Mouse (Mus musculus): ENCODE measurements around the gene Nr4a2. TPM values are rescaled to one million over a fixed set of nuclear protein-coding genes. Genes with fewer than 3 reads are reported as not detected.

Gene Nr4a2
- total RNA-seq, 2 experiments from 2014 or later: 55.5 to 75.3 TPM

- DNase-seq (ENCODE audit: low spot score in 2 of 2): no peak
Measured at GRCm38 (mm10) chr2:57112949-57113348, 10.9 kb downstream of the Nr4a2 start.

- DNase-seq (ENCODE audit: low spot score in 2 of 2): no peak
Measured at GRCm38 (mm10) chr2:57111791-57112538, 11.8 kb downstream of the Nr4a2 start.

- DNase-seq (ENCODE audit: low spot score in 2 of 2): no peak
Measured at GRCm38 (mm10) chr2:57111011-57111790, 12.6 kb downstream of the Nr4a2 start.

- no peak for DNase-seq (ENCODE audit: low spot score in 2 of 2)
Measured at GRCm38 (mm10) chr2:57110401-57110800, 13.4 kb downstream of the Nr4a2 start.

- DNase-seq (ENCODE audit: low spot score in 2 of 2): no peak
Measured at GRCm38 (mm10) chr2:57109926-57110325, 13.9 kb downstream of the Nr4a2 start.

GRCm38 (mm10) chr2:57109301-57109700 lies 14.5 kb downstream of the Nr4a2 start:
- DNase-seq (ENCODE audit: low spot score in 2 of 2): no peak

GRCm38 (mm10) chr2:57108349-57108930 lies 15.4 kb downstream of the Nr4a2 start:
- no peak for DNase-seq (ENCODE audit: low spot score in 2 of 2)

GRCm38 (mm10) chr2:57105401-57105800 lies 18.4 kb downstream of the Nr4a2 start:
- DNase-seq (ENCODE audit: low spot score in 2 of 2): no peak

- no peak for DNase-seq (ENCODE audit: low spot score in 2 of 2)
Measured at GRCm38 (mm10) chr2:57104731-57105130, 19.1 kb downstream of the Nr4a2 start.

GRCm38 (mm10) chr2:57103845-57104660 lies 19.8 kb downstream of the Nr4a2 start:
- no peak for DNase-seq (ENCODE audit: low spot score in 2 of 2)

- DNase-seq (ENCODE audit: low spot score in 2 of 2): no peak
Measured at GRCm38 (mm10) chr2:57102856-57103844, 20.7 kb downstream of the Nr4a2 start.

- DNase-seq (ENCODE audit: low spot score in 2 of 2): no peak
Measured at GRCm38 (mm10) chr2:57102091-57102855, 21.5 kb downstream of the Nr4a2 start.

GRCm38 (mm10) chr2:57100241-57100640 lies 23.6 kb downstream of the Nr4a2 start:
- no peak for DNase-seq (ENCODE audit: low spot score in 2 of 2)

- no peak for DNase-seq (ENCODE audit: low spot score in 2 of 2)
Measured at GRCm38 (mm10) chr2:57072452-57072851, 51.4 kb downstream of the Nr4a2 start.

GRCm38 (mm10) chr2:57063480-57063879 lies 60.3 kb downstream of the Nr4a2 start:
- DNase-seq (ENCODE audit: low spot score in 2 of 2): no peak
